Mouse (Mus musculus): ENCODE data around the gene Ap3s2.

Ap3s2 gene

DNA sequence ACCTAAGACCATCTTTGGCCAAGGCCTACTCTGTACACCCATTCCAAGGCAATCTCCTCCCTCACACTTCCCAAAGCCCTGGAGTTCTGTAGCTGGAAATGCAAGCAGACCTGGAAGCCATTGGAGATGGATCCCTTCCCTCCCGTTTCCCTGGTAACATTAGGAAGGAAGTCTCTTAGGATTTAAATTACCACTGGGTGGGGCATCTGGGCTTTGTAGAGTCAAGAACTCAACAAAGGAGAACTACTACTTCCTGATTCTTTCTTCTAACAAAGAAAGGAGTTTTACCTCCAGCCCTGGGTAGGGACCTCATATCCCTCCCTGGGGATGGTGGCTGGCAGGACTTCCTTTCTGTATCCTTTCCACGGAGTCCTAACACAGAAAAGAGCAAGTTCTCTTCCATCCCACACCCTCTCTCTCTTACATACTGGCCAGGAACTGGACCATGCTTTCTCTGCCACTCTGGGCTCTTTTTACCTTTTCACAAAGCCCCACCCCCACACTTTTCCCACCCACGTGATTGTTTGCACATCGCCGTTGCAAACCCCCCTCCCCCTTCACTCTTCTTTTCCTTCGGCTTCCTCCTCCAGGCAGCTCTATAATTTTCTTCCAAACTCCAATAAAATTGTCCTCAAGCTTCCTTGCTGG lies 51.3 kb downstream of the Ap3s2 start:
- TF ChIP-seq GATA4 (IDR thresholded peaks at IDR 0.05; ENCODE audit: insufficient replicate concordance, low read length) = no peak

DNA sequence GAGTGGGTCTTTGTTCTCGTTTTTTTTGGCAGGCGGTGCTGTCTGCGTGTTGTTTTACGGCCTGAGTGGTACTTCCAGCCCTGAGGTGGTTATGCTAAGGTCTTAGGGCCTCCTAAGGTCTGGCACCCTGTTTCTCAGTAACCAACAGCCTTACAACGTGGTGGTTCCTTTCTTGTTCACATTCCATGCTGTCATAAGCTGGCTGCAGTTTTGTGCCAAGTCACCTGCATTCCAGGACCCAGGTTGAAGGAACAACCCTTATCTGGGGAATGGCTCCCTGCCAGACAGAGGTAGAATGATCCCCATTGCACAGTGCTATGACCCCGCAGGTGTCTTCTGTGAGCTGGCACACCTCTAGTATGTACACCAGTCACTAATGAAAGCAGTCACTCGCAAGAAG lies 52.0 kb downstream of the Ap3s2 start:
- TF ChIP-seq GATA4 (IDR thresholded peaks at IDR 0.05; ENCODE audit: insufficient replicate concordance, low read length) = no peak

DNA sequence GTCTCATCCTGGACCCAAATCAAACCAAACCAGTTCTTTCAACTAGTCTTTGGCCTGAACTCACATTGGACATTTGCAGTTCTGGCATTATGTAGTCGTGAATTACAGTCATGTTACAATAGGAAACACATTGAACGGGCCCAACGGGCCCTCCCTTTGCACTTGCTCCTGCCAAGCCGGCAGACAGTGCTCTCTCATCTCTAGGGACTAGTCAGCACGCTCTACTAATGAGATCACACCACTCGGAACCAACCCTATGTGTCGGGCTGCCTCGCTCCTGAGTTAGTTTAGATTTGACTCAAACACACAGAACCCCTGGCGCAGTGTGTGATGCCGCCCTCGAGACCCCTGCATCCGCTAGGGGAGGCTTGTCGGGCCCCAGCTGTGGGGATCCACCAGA lies 52.6 kb downstream of the Ap3s2 start:
- no peak for TF ChIP-seq GATA4 (IDR thresholded peaks at IDR 0.05; ENCODE audit: insufficient replicate concordance, low read length)

DNA sequence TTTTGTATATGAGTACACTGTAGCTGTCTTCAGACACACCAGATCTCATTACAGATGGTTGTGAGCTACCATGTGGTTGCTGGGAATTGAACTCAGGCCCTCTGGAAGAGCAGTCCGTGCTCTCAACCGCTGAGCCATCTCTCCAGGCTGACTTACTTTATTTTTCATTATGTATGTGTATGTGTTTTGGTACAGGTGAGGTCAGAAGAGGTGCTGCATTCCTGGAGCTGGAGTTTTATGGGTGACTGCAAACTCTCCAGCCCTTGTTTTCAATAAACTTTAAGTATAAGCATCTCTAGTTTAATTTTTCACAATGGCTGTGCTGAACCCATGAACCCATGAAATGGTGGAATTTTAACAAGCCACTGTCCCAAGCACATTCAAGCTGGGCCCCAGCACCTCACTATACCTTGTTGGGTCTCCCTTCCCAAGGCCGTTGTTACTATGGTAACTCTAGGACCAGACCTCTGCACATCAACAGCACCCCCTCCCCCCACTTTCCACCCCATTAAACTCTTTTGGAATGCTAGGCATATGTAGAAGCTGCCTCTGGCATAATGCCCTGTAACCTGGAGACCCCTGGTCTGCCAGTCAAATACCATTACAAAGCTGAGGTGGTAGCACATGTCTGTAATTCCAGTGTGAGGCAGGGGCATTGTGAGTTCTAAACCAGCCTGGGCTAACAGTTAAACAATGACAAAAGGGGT lies 54.0 kb downstream of the Ap3s2 start:
- no peak for TF ChIP-seq GATA4 (IDR thresholded peaks at IDR 0.05; ENCODE audit: insufficient replicate concordance, low read length)

DNA sequence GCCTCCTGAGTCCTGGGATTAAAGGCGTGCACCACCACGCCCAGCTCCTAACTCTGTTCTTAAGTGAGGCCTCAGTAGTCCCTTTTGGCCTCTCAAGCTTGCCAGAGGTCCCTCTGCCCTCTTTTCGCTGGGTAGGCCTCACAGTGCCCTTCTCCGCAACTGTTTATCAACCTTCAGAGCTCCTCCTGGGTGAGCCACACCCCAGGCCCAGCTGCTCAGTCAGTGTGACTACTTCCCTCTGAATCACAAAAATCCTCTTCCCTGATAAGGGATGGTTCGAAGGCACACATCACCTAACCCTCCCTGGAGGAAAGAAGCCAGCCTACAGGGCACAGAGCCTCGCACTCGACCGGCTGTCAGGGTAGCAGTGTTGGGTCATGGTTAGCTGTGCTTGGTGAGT lies 58.7 kb downstream of the Ap3s2 start:
- no peak for TF ChIP-seq GATA4 (IDR thresholded peaks at IDR 0.05; ENCODE audit: insufficient replicate concordance, low read length)

DNA sequence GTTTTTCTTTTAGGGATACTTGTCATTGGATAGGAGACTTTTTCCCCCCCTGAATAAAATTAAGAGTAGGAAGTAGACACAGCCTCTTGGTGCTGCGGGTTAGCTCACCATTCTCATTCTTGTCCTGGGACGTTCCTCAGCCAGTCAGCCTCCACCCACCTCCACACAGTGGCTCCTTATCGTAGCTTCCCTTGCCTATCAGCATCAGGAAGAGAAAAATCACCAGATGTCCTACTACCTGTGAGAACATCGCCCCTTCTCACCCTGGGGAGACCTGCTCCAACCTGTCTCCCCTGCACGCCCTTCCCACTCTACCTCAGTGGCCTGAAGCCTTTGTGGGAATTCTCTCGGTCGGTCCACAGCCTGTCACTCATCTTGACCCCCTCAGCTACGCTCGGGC lies 59.6 kb downstream of the Ap3s2 start, which contains the start of gene Anpep:
Anpep (minus strand) TSS at position 249 of the 400 bp plus-strand sequence.
- TF ChIP-seq GATA4 (IDR thresholded peaks at IDR 0.05; ENCODE audit: insufficient replicate concordance, low read length) = no peak

DNA sequence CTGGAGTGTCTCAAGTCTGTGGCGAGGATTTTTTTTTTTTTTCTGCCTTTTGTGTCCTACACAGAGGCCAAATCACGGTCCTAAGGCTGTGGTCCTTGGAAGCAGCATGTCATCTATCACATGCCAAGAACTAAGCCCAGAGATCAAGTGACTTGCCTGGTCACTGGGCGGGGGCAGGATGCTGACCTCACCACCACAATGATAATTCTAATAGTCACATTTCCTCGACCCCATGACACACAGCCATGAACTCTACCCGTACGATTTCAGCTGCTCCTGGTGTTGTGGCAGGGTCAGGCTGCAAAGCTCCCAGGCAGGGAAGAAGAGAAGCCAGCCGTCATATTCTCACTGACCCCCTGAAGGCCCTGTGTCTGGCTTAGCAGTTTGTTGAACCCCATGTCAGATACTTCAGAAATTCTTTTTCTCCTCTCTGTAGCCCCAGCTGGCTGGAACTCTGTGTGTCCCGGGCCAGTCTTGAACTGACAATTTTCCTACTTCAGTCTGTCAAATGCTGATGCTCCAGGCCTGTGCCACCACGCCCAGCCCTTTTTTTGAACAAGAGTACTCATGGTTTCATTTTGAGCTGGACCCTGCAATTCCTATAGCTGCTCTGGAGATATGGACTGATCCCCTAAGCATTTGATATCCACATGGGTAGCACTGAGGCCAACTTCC lies 61.4 kb downstream of the Ap3s2 start:
- TF ChIP-seq GATA4 (IDR thresholded peaks at IDR 0.05; ENCODE audit: insufficient replicate concordance, low read length) = no peak

DNA sequence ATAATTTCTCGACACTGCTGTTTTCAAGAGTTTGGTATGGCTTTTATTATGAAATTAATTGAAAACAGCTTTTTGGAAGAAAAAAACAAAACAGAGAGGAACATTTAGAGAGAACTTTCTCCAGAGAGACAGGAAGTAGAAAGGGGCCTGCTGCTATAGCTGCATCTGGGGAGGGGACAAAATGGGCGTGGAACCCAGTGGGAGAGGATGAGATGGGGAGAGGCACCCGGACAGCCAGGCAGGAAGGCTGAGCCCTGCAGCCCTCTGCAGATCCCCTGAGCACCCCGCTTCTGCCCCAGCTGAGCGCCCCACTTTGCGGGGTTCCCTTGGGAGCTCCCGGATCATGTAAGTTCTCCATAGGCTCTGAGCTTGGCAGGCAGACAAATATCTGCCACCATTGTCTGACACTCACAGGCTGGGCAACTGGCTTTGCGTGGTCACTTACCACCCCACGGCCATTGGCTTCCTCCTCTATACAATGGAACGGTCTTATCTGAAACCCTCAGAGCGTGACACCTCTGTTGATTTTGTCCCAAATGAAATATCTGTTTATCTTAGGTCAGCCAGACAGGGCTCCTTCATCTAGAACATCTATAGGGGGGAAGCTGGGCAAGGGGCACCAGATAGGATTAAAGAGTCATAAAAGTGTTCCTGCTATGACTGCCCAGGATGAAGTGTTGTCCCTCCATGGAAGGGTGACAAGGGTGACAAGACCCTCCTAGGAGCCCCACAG lies 62.1 kb downstream of the Ap3s2 start:
- TF ChIP-seq GATA4 (IDR thresholded peaks at IDR 0.05; ENCODE audit: insufficient replicate concordance, low read length) = no peak

DNA sequence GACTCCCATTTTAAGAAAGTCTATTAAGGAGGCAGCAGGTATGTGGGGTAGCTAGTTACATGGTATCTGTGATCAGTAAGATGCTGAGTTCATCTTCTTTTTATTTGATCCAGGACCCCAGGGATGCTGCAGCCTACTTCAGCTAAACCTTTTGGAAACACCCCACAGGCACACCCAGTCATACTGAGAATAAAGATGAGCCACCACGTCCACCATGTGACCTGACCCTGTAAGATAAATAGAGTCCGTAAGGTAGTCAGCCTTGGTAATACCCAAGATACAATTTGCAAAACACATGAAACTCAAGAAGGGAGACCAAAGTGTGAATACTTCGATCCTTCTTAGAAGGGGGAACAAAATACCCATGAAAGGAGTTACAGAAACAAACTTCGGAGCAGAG lies 64.1 kb downstream of the Ap3s2 start:
- TF ChIP-seq GATA4 (IDR thresholded peaks at IDR 0.05; ENCODE audit: insufficient replicate concordance, low read length) = no peak

DNA sequence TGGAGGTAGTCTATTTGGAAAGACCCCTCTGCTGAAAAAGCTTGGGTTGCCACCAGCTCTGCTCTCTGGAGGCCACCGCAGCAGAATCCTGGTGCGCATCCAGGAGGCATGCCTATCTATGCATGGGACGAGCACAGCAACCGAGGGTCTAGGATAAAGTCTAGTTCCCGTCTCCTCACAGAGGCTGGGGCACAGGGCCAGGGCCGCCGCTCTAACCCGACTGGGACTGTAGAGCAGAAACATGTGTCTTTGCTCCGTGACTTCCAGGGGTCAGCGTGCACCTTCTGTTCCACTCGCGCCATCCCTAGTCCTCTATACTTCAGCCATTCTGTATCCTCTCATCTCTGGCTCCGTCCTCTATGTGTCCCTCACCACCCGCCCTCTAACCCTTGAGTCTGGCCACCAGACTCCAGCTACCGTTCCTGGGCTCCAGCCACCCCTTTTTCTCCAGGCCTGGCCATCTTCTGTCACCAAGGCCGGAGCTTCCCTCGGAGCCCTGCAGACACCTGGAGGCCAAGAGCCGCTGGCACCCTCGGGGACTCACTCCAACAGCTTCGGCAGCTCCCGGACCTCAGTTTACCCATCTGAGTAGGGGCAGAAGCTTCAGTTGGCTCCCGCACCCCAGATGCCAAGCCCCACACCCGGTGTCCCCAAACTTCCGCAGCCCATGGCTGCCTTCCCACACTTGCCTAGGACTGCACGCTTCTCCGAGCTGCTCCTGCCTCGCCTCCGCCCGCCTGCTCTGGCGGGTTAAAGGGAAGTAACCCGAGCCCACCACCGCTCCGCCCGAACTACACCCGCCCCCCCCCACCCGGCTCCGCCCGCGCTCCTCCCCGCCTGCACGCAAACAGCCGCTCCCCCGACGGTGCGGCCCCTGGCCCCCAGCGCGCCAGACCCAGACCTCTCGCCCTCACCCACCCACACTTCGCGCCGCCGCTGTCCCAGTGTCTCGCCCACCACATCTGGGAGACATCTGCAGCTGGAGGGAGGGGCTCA lies 72.7 kb downstream of the Ap3s2 start:
- no peak for TF ChIP-seq GATA4 (IDR thresholded peaks at IDR 0.05; ENCODE audit: insufficient replicate concordance, low read length)

DNA sequence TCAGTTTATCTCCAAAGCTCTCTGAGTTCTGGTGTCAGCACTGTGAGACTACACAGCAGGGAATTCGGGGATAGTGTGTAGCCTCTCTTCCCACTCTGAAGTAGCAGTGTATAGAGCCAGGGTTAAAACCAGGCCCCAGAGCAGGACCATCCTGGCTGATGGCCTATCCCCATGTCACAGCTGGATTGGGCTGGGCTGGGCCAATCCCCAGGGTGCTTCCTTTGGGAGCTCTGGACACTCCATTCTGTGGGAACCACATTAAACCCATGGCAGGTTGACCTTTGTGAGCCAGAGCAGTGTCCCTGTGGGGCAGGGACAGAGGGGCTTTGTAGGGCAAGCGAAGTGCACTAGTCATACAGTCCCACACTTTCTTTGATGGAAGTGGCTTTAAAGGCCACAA lies 74.1 kb downstream of the Ap3s2 start:
- TF ChIP-seq GATA4 (IDR thresholded peaks at IDR 0.05; ENCODE audit: insufficient replicate concordance, low read length) = no peak

DNA sequence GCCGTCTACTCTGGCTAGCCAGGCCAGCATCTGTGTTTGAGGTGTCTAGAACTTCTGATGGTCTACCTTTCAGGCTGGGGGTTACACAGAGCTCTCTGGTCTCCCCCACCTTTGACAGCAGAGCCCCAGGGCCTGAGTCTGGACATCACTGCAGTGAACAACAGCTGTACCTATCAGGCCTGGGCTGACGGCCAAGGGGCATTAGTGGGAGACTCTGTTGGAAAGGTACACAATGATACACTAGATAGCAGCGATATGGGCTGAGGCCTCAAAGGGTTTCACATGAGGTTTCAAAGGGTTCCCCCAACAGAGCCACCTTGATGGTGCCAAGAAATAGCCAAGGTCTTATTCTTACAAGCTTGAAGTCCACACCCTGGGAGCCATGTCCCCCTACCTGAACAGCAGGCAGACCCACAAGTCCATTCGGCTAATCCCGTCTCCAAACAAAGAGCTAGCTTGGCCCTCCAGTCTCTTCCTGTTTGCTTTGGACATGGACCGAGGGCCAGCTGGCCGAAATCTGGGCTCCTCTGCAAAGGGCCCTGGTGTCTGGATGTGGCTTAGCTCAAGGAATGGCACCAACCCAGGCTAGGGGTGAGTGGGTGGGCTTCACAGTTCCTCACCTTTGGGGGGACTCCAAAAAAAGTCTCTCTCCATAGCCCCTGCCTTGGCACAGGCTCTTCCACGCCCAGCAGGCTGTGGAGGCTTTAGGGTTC lies 76.2 kb downstream of the Ap3s2 start:
- TF ChIP-seq GATA4 (IDR thresholded peaks at IDR 0.05; ENCODE audit: insufficient replicate concordance, low read length) = no peak

DNA sequence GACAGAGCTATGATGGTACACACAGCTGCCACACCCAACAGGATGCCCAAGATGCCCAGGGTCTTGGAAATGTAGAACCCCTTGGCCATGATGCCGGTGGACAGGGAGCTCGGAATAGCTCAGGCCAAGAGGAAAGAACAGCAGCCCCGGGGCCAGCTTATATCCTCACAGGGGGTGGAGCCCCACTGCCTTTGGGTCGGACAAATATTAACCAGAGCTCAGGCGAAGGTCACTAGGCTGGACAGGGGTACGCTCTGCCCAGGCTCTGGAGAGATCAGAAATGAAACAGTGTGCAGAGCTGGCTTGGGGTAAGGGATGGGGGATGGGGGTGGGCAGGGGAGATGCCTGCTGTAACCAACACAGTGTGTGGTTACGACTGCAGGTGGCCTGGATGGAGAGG lies 78.3 kb downstream of the Ap3s2 start:
- no peak for TF ChIP-seq GATA4 (IDR thresholded peaks at IDR 0.05; ENCODE audit: insufficient replicate concordance, low read length)

DNA sequence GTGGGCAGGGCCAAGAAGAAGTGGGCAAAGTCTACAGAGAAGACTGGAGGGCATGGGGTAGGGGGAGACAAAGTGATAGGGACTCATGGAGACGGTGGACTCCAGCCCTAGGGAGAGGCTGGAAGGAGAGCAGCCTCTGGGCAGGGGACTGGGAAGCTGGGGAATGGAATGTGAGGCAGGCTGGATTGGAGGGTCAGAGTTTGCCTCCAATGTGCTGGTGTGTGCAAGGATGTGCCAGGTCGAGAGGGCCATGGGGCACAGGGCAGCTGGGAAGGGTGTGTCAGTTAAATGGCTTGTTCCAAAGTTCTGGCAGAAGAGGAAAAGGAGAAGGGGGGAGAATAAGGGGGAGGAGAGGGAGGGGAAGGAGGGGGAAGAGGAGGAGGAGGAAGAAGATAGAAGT lies 83.2 kb downstream of the Ap3s2 start:
- TF ChIP-seq GATA4 (IDR thresholded peaks at IDR 0.05; ENCODE audit: insufficient replicate concordance, low read length) = no peak
